Mouse (Mus musculus) megakaryocyte, adult 5-6 weeks (primary cell): ENCODE measurements at regions not wholly inside any gene's neighbourhood (a gene's known extent, or its start where the extent isn't known, plus 50 kb on each side); places are given as distances from the start of the nearest gene placed in this dataset.
A peak's percentile ranks its signal among the peaks of the same experiment; 100 is the strongest.

Experiments used
- ATAC-seq: 2 replicates; pipeline ENCODE4 v1.8.0; 2016; ENCODE audit warnings: mild to moderate bottlenecking, inconsistent platforms; ENCODE audit not compliant: poor library complexity, severe bottlenecking

DNA sequence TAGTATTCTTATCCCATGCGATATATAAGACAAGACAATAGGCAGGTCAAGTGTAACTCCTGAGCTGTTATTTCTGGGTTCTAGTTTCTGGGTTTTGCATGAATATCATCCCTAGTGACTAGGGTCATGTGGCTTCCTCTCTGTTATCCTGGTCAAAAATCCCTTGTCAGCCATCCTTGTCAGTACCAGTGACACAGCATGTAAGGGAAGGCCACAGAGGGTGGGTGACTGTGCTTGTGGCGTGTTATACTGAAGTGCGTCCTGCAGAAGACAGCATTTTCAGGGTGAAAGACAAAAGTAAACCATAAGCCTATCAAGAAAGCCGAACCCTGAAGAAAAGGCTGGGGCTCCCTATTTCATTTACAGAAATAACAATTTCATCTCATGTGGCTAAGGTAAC, 50.7 kb upstream of the Echdc3 start:
- no peak for ATAC-seq

DNA sequence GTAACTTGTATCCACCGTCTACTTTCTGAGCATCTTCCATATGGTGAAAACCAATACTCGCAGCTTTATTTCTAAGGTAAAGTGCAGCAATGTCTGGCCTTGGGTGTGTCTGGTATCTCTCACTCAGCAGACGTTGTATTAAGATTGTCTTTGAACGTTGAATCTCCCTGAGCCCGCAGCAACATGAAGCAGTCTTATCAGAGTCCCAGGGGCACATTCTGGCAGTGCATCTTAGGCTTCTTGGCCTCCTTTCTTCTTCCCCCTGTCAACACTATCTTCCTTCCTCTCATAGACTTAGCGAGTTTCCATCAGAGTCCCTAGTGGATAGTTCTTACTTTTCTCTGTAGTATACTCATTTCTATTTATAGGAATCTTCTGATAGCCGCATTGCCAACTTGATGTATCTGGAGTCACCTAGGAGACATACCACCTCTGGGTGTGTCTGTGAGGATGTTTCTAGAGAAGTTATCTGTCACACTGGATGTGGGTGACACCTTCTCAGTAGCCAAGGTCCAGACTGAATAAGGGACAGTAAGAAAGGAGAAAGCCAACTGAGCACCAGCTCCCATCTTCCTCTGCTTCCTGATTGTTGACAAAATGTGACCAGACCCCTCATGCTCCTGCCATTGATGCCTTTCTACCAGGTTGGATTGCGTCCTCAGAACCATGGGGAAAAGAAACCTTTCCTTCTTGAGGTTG, 51.4 kb upstream of the Echdc3 start:
- ATAC-seq: peak; percentile 14; the same call in 1 of the 2 replicates

DNA sequence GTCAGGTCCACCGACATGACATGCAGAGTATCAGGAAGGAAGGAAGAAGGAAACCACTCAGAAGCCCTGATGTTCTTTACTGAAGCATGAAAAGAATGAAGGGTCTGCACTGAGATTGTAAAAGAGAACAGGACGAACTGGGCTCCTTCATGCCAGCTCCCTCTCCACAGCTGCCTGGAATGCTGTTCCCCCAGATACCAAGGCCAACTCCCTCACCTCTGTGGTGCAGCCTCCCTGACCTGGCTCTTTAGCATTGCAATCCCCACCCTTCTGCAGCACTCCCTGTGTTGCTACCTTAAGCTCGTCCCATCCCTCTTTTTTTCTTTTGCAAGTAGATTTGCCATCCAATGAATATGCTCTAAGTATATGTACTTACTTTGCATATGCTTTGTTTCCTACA, 52.3 kb upstream of the Echdc3 start:
- ATAC-seq: no peak

DNA sequence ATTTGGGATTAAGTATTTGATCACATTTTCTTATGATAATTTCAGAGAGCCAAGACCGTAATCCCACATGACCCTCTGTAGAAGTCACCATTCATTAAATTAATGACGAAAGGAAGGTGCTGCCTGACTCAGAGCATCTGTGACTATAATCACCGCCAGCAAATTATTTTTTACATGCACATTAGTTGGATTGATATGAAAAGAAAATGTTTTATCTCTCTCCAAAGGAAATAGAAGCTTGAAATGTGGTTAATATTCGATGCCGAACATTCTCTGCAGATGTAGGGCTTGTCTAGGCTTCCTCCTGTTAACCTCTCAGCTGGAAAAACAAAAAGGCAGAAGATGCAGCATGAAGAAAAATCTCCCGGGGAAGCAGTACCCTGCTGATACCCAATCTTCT, 54.2 kb upstream of the Echdc3 start:
- 0 out of 2 replicates have a peak, but pooled peaks have one; percentile 0 for ATAC-seq

DNA sequence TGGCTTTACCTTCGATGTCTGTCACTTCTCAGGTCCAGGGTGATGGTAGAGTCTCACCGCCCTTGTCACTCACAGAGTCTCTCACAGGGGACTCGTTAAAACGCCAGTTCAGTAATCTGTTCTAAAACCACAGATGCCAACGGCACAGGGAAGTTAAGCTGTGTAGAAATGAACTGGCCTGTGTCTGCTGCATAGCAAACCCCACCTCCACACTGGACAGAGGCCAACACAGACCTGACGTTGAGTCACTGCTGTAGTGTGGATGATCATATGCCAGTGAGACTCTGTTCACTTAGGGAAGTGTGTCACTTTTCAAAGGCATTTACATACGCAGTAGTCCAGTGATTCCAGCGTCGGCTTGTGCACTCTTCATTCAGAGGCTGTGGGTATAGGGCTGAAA, 54.7 kb upstream of the Echdc3 start:
- peak; percentile 95 for ATAC-seq

DNA sequence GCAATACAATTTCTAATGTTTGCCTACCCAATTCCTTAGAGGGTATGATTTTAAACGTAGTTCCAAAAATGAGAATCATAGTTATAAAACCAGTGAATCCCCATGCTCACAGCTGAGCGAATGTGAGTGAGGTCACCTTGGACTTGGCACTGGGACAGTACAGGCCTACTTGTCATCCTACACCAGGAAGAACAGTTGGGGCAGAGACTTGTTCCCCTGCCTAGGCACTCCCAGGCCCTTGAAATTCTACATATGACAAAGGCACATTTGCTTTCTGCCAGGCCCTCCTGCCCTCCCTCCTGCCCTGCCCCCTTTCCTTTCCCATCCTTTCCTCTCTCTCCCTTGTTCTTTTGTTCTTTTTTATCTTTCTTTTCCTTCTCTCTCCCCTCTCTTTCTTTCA, 50.0 kb upstream of the Usp6nl start:
- ATAC-seq: no peak
